Mouse (Mus musculus): Measurements from ENCODE around the gene Abhd12.

DNA sequence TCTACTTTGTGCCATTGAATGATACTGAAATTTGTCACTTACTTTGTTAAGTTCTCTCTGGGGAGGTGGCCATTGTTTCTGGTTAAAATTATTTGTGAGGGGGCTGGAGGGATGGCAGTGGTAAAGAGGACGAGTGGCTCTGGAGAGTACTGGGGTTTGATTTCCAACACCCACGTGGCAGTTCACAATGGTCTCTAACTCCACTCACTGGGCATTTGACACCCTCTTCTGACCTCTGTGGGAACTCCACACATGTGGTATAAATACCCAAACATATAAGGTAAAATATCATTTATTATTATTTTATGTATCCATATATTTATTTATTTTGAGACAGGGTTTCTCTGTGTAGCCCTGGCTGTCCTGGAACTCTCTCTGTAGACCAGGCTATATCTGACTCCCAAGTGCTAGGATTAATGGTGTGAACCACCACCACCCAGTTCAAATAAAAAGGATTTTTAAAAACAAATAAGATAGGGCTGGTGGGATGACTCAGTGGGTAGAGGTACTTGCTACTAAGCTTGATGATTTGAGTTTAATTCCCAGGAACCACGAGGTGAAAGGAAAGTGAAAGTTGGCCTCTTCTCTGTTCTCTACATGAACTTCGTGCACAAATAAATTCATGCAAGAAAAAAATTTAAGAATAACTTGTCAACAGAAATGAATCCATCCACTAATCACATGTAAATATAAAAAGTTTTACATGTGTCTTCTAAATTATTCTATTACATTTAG lies 10.4 kb upstream of the Abhd12 start:
- TF ChIP-seq CTCF (IDR thresholded peaks at IDR 0.05; ENCODE audit: insufficient read depth, low read length): no peak
- TF ChIP-seq POLR2A (IDR thresholded peaks at IDR 0.05; ENCODE audit: borderline replicate concordance, extremely low read depth, low read depth, low read length): no peak

All from lung, adult 2 months (tissue).